Comparison of ENCODE assay signal across 27 mouse cellular contexts in the genomic region with DNA sequence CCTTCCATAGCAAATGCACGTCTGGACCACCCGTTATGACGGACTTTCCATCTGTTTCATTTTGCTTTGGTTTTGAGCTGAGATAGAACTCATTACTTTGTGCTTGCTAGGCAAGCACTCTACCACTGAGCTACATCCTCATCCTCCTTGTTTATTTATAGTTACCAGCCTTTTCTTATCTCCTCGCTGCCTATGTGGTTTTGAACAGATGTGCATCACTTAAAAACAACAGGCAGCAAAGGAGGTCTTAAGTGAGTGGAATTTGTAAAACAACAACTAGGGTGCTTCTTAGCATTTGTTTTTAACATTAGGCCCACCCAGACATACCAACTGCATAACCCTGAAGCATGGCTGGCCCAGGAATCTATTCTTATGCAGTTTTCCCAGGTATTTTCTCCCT.
A peak's percentile ranks its signal among the peaks of the same experiment; 100 is the strongest.
DNase-seq lines count a peak whose midpoint lies in the region; ATAC-seq and TF ChIP-seq lines count a peak whose summit lies in the region.
"Had no signal": no experiment of that assay in that cellular context is flagged by ENCODE, and none has a peak within 500 bp of the region (broad histone marks: within the 10 kb centered on the region; RNA-seq: fewer than 3 reads in every experiment).

No protein-coding gene starts in this region.

- no peak for TF ChIP-seq EP300 in stomach, postnatal 0 days (optimal IDR thresholded peaks at IDR 0.05)

- no peak overlapping the region for H3K4me3 ChIP-seq in stomach, embryonic 15.5 days (replicated peaks)
- no peak overlapping the region for H3K4me3 ChIP-seq in stomach, postnatal 0 days (ENCODE audit: low read depth, low read length)
- H3K4me3 ChIP-seq in liver, embryonic 12.5 days: no peak overlapping the region
- H3K4me3 ChIP-seq in limb, embryonic 10.5 days: no peak overlapping the region
- H3K4me3 ChIP-seq in kidney, embryonic 15.5 days (replicated peaks): no peak overlapping the region
- H3K4me3 ChIP-seq: embryonic facial prominence, embryonic 10.5 days; forebrain, embryonic 12.5 days; limb, embryonic 12.5 days; megakaryocyte, embryonic 14.5 days; midbrain, embryonic 15.5 days; neural tube, embryonic 12.5 days had no signal

- peak; percentile 65; the same call in 1 of the 2 replicates for ATAC-seq in stomach, embryonic 15.5 days (ENCODE audit: insufficient read depth, low FRiP score, low read depth)
- ATAC-seq in stomach, postnatal 0 days (ENCODE audit: low FRiP score, low TSS enrichment): no peak
- ATAC-seq in liver, embryonic 12.5 days: peak; percentile 94
- peak; percentile 85 for ATAC-seq in megakaryocyte progenitor cell, adult 5-6 weeks (replicated peaks; ENCODE audit: poor library complexity)
- no peak for ATAC-seq in kidney, embryonic 15.5 days (replicated peaks; ENCODE audit: low FRiP score)
- ATAC-seq: activated CD4-positive, CD25-positive, alpha-beta regulatory T cell, adult 4 months; CD4-positive, CD25-positive, alpha-beta regulatory T cell, adult 4 months; hindbrain, postnatal 0 days; intestine, postnatal 0 days; midbrain, embryonic 15.5 days had no signal

- no peak overlapping the region for H3K27ac ChIP-seq in stomach, embryonic 15.5 days
- H3K27ac ChIP-seq in stomach, postnatal 0 days (replicated peaks): no peak overlapping the region
- peak overlapping the region; percentile 83 for H3K27ac ChIP-seq in liver, embryonic 12.5 days
- H3K27ac ChIP-seq in limb, embryonic 10.5 days: no peak overlapping the region
- no peak overlapping the region for H3K27ac ChIP-seq in kidney, embryonic 15.5 days
- H3K27ac ChIP-seq: embryonic facial prominence, embryonic 10.5 days; forebrain, embryonic 12.5 days; hindbrain, postnatal 0 days; limb, embryonic 12.5 days; midbrain, embryonic 15.5 days; neural tube, embryonic 12.5 days had no signal

- H3K9ac ChIP-seq in stomach, embryonic 15.5 days: no peak overlapping the region
- no peak overlapping the region for H3K9ac ChIP-seq in stomach, postnatal 0 days (ENCODE audit: low read length)
- peak overlapping the region; percentile 31; the same call in 1 of the 2 replicates for H3K9ac ChIP-seq in liver, embryonic 12.5 days
- no peak overlapping the region for H3K9ac ChIP-seq in kidney, embryonic 15.5 days
- H3K9ac ChIP-seq: forebrain, embryonic 12.5 days; limb, embryonic 12.5 days; lung, embryonic 14.5 days; midbrain, embryonic 15.5 days; neural tube, embryonic 12.5 days had no signal

- DNase-seq in stomach, postnatal 0 days (ENCODE audit: low spot score): no peak
- DNase-seq in c-Kit-positive CD71-positive TER-119-negative erythroid progenitor cells, embryonic 14.5 days (ENCODE audit: low read depth): peak; percentile 47
- no peak for DNase-seq in embryo, embryonic 11 days
- no peak for DNase-seq in limb, embryonic 10.5 days (ENCODE audit: low spot score)
- DNase-seq: adrenal gland, adult 8-10 months; cerebellum, adult 8-10 months; kidney, postnatal 36 days; layer of hippocampus, postnatal 36 days; lung, embryonic 14.5 days; retina, postnatal 1 day; right cerebral cortex, postnatal 25 days; thymus, postnatal 25 days had no signal

- TF ChIP-seq CTCF in stomach, postnatal 0 days (IDR thresholded peaks at IDR 0.05; ENCODE audit: low read depth): no peak

- H3K27me3 ChIP-seq in stomach, embryonic 15.5 days (replicated peaks): no peaks in the 10 kb centered on the region
- H3K27me3 ChIP-seq in stomach, postnatal 0 days (ENCODE audit: control insufficient read depth, insufficient read depth, low read length): no peaks in the 10 kb centered on the region
- H3K27me3 ChIP-seq in liver, embryonic 12.5 days (replicated peaks): no peaks in the 10 kb centered on the region
- no peaks in the 10 kb centered on the region for H3K27me3 ChIP-seq in limb, embryonic 10.5 days (ENCODE audit: low read depth, poor library complexity, severe bottlenecking)
- H3K27me3 ChIP-seq in kidney, embryonic 15.5 days: peaks cover 3% of the 10 kb centered on the region; the same call in 1 of the 2 replicates
- H3K27me3 ChIP-seq: forebrain, embryonic 12.5 days; limb, embryonic 12.5 days; megakaryocyte, embryonic 14.5 days; midbrain, embryonic 15.5 days; neural tube, embryonic 12.5 days had no signal

- H3K4me1 ChIP-seq in stomach, embryonic 15.5 days: no peaks in the 10 kb centered on the region
- no peaks in the 10 kb centered on the region for H3K4me1 ChIP-seq in stomach, postnatal 0 days (replicated peaks; ENCODE audit: control insufficient read depth, insufficient read depth)
- H3K4me1 ChIP-seq in liver, embryonic 12.5 days: peaks cover 37% of the 10 kb centered on the region
- no peaks in the 10 kb centered on the region for H3K4me1 ChIP-seq in limb, embryonic 10.5 days
- no peaks in the 10 kb centered on the region for H3K4me1 ChIP-seq in kidney, embryonic 15.5 days
- H3K4me1 ChIP-seq: embryonic facial prominence, embryonic 10.5 days; forebrain, embryonic 12.5 days; midbrain, embryonic 15.5 days; neural tube, embryonic 12.5 days had no signal

- H3K36me3 ChIP-seq in stomach, embryonic 15.5 days: no peaks in the 10 kb centered on the region
- no peaks in the 10 kb centered on the region for H3K36me3 ChIP-seq in stomach, postnatal 0 days (ENCODE audit: control insufficient read depth, insufficient read depth, low read length)
- H3K36me3 ChIP-seq in liver, embryonic 12.5 days: no peaks in the 10 kb centered on the region
- H3K36me3 ChIP-seq in limb, embryonic 10.5 days: no peaks in the 10 kb centered on the region
- H3K36me3 ChIP-seq in kidney, embryonic 15.5 days: no peaks in the 10 kb centered on the region
- H3K36me3 ChIP-seq: embryonic facial prominence, embryonic 10.5 days; forebrain, embryonic 12.5 days; limb, embryonic 12.5 days; midbrain, embryonic 15.5 days; neural tube, embryonic 12.5 days had no signal

- 81% methylated on average over 4 of the region's 4 CpGs for WGBS in stomach, embryonic 15.5 days
- WGBS in stomach, postnatal 0 days: 82% methylated on average over 4 of the region's 4 CpGs
- WGBS in liver, embryonic 12.5 days (ENCODE audit: insufficient replicate concordance): 39% methylated on average over 4 of the region's 4 CpGs
- WGBS in limb, embryonic 10.5 days: 87% methylated on average over 4 of the region's 4 CpGs
- 81% methylated on average over 4 of the region's 4 CpGs for WGBS in kidney, embryonic 15.5 days

- H3K9me3 ChIP-seq in stomach, embryonic 15.5 days: no peaks in the 10 kb centered on the region
- no peaks in the 10 kb centered on the region for H3K9me3 ChIP-seq in stomach, postnatal 0 days (ENCODE audit: control insufficient read depth, low read length)
- H3K9me3 ChIP-seq in liver, embryonic 12.5 days (replicated peaks): no peaks in the 10 kb centered on the region
- no peaks in the 10 kb centered on the region for H3K9me3 ChIP-seq in limb, embryonic 10.5 days (replicated peaks)
- no peaks in the 10 kb centered on the region for H3K9me3 ChIP-seq in kidney, embryonic 15.5 days (replicated peaks)
- H3K9me3 ChIP-seq: embryonic facial prominence, embryonic 10.5 days; forebrain, embryonic 12.5 days; limb, embryonic 12.5 days; megakaryocyte, embryonic 14.5 days; midbrain, embryonic 15.5 days; neural tube, embryonic 12.5 days had no signal

- no peak overlapping the region for H3K4me2 ChIP-seq in stomach, embryonic 15.5 days
- no peak overlapping the region for H3K4me2 ChIP-seq in stomach, postnatal 0 days (replicated peaks; ENCODE audit: low read depth)
- H3K4me2 ChIP-seq in liver, embryonic 12.5 days: peak overlapping the region; percentile 36
- no peak overlapping the region for H3K4me2 ChIP-seq in kidney, embryonic 15.5 days
- H3K4me2 ChIP-seq: forebrain, embryonic 12.5 days; heart, embryonic 11.5 days; limb, embryonic 12.5 days; lung, embryonic 14.5 days; midbrain, embryonic 15.5 days; neural tube, embryonic 12.5 days had no signal

Comparison
In these comparisons a context has a peak if more than half of its experiments do, and no peak if none do; other contexts are left out.
1. ATAC-seq: peak in stomach, embryonic 15.5 days (single experiment), liver, embryonic 12.5 days (single experiment) and megakaryocyte progenitor cell, adult 5-6 weeks (single experiment); none in stomach, postnatal 0 days (single experiment) and kidney, embryonic 15.5 days (single experiment).